Comparison of ENCODE assay signal across 21 mouse cellular contexts in genomic region chr13:37503898-37504297, GRCm38 (mm10).
DNase-seq lines count a peak whose midpoint lies in the region; ATAC-seq and TF ChIP-seq lines count a peak whose summit lies in the region.
"Had no signal": no experiment of that assay in that cellular context is flagged by ENCODE, and none has a peak within 500 bp of the region (broad histone marks: within the 10 kb centered on the region; RNA-seq: fewer than 3 reads in every experiment).

No protein-coding gene starts in this region.

- H3K27ac ChIP-seq in heart, embryonic 15.5 days = 0 out of 2 replicates have a peak overlapping the region, but pooled peaks have one; percentile 7
- peak overlapping the region; percentile 54 for H3K27ac ChIP-seq in testis, adult 2 months (ENCODE audit: control insufficient read depth, insufficient read depth, low read depth, low read length)
- H3K27ac ChIP-seq: forebrain, embryonic 10.5 days; hindbrain, embryonic 12.5 days had no signal

- no peak for ATAC-seq in heart, embryonic 15.5 days (replicated peaks; ENCODE audit: insufficient number of reproducible peaks, insufficient read depth, low FRiP score, low read depth)
- ATAC-seq in granulocyte monocyte progenitor cell, adult 5-6 weeks (replicated peaks; ENCODE audit: poor library complexity, severe bottlenecking) = 0 out of 2 replicates have a peak, but pooled peaks have one; percentile 47
- ATAC-seq: forebrain, embryonic 14.5 days; hindbrain, embryonic 16.5 days; inflammation-experienced regulatory T-cells, adult 6 months; intestine, postnatal 0 days had no signal

- no peak overlapping the region for H3K4me2 ChIP-seq in heart, embryonic 15.5 days
- H3K4me2 ChIP-seq: hindbrain, embryonic 12.5 days had no signal

- no peaks in the 10 kb centered on the region for H3K36me3 ChIP-seq in heart, embryonic 15.5 days
- no peaks in the 10 kb centered on the region for H3K36me3 ChIP-seq in testis, adult 2 months (ENCODE audit: control insufficient read depth, insufficient read depth, low read length)
- H3K36me3 ChIP-seq: forebrain, embryonic 10.5 days; heart, embryonic 10.5 days; hindbrain, embryonic 12.5 days had no signal

- no peak overlapping the region for H3K9ac ChIP-seq in heart, embryonic 15.5 days
- H3K9ac ChIP-seq: hindbrain, embryonic 12.5 days had no signal

- H3K9me3 ChIP-seq in heart, embryonic 15.5 days (replicated peaks) = no peaks in the 10 kb centered on the region
- H3K9me3 ChIP-seq: forebrain, embryonic 10.5 days; heart, embryonic 10.5 days; hindbrain, embryonic 12.5 days had no signal

- no peak for TF ChIP-seq POLR2A in testis, adult 2 months (IDR thresholded peaks at IDR 0.05; ENCODE audit: control insufficient read depth, low read depth, low read length)

- TF ChIP-seq CTCF in testis, adult 2 months (IDR thresholded peaks at IDR 0.05; ENCODE audit: control insufficient read depth, insufficient read depth, insufficient replicate concordance, low read depth, low read length) = no peak

- 69% methylated on average over 3 of the region's 3 CpGs for WGBS in heart, embryonic 15.5 days

- H3K27me3 ChIP-seq in heart, embryonic 15.5 days = no peaks in the 10 kb centered on the region
- no peaks in the 10 kb centered on the region for H3K27me3 ChIP-seq in testis, adult 2 months (ENCODE audit: control insufficient read depth, insufficient read depth, low read length)
- H3K27me3 ChIP-seq: hindbrain, embryonic 12.5 days had no signal

- H3K4me1 ChIP-seq in heart, embryonic 15.5 days (replicated peaks) = peaks cover 39% of the 10 kb centered on the region
- H3K4me1 ChIP-seq in testis, adult 2 months (ENCODE audit: control insufficient read depth, insufficient read depth, low read length) = peaks cover 9% of the 10 kb centered on the region

- no peak overlapping the region for H3K4me3 ChIP-seq in heart, embryonic 15.5 days
- no peak overlapping the region for H3K4me3 ChIP-seq in testis, adult 2 months (ENCODE audit: control insufficient read depth, low read depth, low read length)
- H3K4me3 ChIP-seq: erythroblast, embryonic 14.5 days; forebrain, embryonic 10.5 days; heart, embryonic 10.5 days; hindbrain, embryonic 12.5 days had no signal

- DNase-seq in heart, adult 9 months (ENCODE audit: low spot score in 2 of 2) = no peak
- DNase-seq in testis, postnatal 10 days (ENCODE audit: low spot score) = no peak
- no peak for DNase-seq in frontal cortex, postnatal 36 days (ENCODE audit: low spot score in 2 of 2)
- no peak for DNase-seq in layer of hippocampus, adult 18-20 months (ENCODE audit: low spot score in 2 of 2)
- DNase-seq: adrenal gland, adult 2 months; adrenal gland, postnatal 25 days; cerebellum, adult 11 months; cerebellum, adult 8-10 months; gastrocnemius, postnatal 10 days; heart, postnatal 36 days had no signal
